Mouse (Mus musculus) midbrain, postnatal 0 days (tissue): ENCODE measurements around the gene Smyd4. TPM values are rescaled to one million over a fixed set of nuclear protein-coding genes. Genes with fewer than 3 reads are reported as not detected.

Experiments
- ATAC-seq: fragments of 200-750 bp; cut with Nextera tagmentation; 2 replicates; pipeline ENCODE4 v1.8.0; 2017; ENCODE audit warnings: moderate number of reproducible peaks, mild to moderate bottlenecking, moderate TSS enrichment, moderate library complexity; ENCODE audit not compliant: low FRiP score
- DNase-seq: peaks from one replicate; pipeline ENCODE4 v3.0.0-alpha.2; 2015; ENCODE audit warnings: low spot score
- H3K27ac ChIP-seq: fragments of 300-500 bp; sonication (generic); 2 replicates; pipeline ENCODE4 v1.5.1; 2014; ENCODE audit warnings: low read depth, mild to moderate bottlenecking, low read length, mixed read lengths
- H3K27me3 ChIP-seq: fragments of 300-500 bp; sonication (generic); 2 replicates; pipeline ENCODE4 v1.6.1; 2014; ENCODE audit warnings: low read length, control low read depth, mixed read lengths; ENCODE audit not compliant: insufficient read depth
- H3K36me3 ChIP-seq: fragments of 300-500 bp; sonication (generic); 2 replicates; pipeline ENCODE4 v1.6.1; 2014; ENCODE audit warnings: low read length, control low read depth, mixed read lengths; ENCODE audit not compliant: insufficient read depth
- H3K4me1 ChIP-seq: fragments of 300-500 bp; sonication (generic); 2 replicates; pipeline ENCODE4 v1.6.1; 2014; ENCODE audit warnings: mild to moderate bottlenecking, control low read depth, antibody characterized with exemption, low read length, mixed read lengths; ENCODE audit not compliant: insufficient read depth
- H3K4me2 ChIP-seq: fragments of 300-500 bp; sonication (generic); 2 replicates; pipeline ENCODE4 v1.6.1; 2014; ENCODE audit warnings: low read depth, mild to moderate bottlenecking, low read length, mixed read lengths; ENCODE audit not compliant: poor library complexity, severe bottlenecking
- H3K4me3 ChIP-seq: fragments of 300-500 bp; sonication (generic); 2 replicates; pipeline ENCODE4 v1.5.1; 2014; ENCODE audit warnings: low read depth, mild to moderate bottlenecking, low read length, moderate library complexity
- H3K9ac ChIP-seq: fragments of 300-500 bp; sonication (generic); replicated peaks from 2 replicates; pipeline ENCODE4 v1.6.1; 2014; ENCODE audit warnings: mild to moderate bottlenecking, low read length, moderate library complexity, mixed read lengths; ENCODE audit not compliant: poor library complexity, severe bottlenecking
- H3K9me3 ChIP-seq: fragments of 300-500 bp; sonication (generic); 2 replicates; pipeline ENCODE4 v1.6.1; 2016; ENCODE audit warnings: low read length, control low read depth
- CTCF ChIP-seq: IDR thresholded peaks from 2 replicates; pipeline ENCODE4 v1.5.1; 2016; ENCODE audit warnings: antibody characterized with exemption, mild to moderate bottlenecking
- WGBS: fragments of 180-500 bp; shearing (Covaris S2); extraction: QIAGEN DNeasy Blood & Tissue Kit; methylation state at CpG from one replicate; pipeline ENCODE4 v1.1.7; 2014; 5-methylcytosine and 5-hydroxymethylcytosine counted together
- microRNA-seq: library from miRNA; unstranded; fragments of <30 nt; microRNA quantifications from one replicate; pipeline ENCODE4, GENCODE M21; 2016; ENCODE audit warnings: borderline number of aligned reads
- polyA plus RNA-seq: library from polyadenylated mRNA; unstranded; fragments of >200 nt; fragmentation: Nextera tagmentation; extraction: Ambion mirVana; gene quantifications from 2 replicates; pipeline ENCODE4 v1.2.1, GENCODE M21; 2015
- total RNA-seq: library from RNA; depleted of rRNA; stranded (reverse); fragments of >200 nt; gene quantifications from 2 replicates; pipeline ENCODE4 v1.2.3, GENCODE M21; 2014; rRNA removed

Smyd4 gene
- total and polyA plus RNA-seq, 2 experiments from 2014 or later, result 16.7 to 16.8 TPM

DNA sequence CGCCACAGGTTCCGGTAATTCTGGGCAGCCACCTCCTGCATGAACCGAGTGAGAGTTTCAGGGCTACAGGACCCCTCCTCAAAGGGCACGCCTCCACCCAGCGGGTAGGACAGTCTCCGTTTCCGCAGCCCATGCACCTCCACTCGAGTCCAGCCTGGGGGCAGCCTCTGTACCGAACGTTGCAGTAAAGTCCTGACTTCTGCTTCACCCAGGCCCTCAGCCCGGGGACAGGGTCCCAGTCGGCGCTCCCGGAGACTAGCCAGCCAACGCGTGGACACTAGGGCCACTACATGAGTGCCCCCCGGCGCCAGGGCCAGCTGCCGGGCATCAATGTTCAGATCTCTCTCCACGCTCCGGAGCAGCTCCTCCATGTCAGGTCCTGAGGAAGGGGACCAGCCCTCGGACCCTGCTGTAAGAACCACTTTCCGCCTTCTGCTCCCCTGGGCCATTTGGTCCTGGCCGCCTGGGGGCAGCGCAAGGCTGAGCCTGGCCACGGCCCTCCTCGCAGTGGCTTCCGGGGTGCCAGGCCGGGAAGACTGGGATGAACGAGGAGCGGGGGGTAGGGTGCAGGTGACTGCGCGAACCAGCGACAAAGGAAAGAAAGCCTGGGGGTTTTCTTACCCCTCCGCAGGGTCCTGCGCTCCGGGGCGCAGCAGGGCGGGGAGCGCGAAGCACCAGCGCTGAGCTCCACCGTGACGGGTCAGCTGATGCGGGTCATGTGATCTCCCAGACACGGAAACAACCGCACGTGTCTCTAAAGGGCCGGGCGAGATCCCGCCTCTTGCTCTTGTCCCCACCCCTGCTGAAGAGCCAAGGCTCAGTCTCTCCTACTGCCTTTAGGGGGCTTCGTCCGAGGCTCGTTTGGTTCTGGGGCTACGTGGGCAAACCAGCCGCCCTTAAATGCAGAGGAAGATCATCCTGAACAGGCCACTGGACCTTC is 106.0 kb downstream of the Smyd4 start, which contains the start of gene Wdr81:
Wdr81 (minus strand) TSS at position 727 of the 940 bp plus-strand sequence.
- Histone ChIP-seq H3K4me3 (peak within 1 kb of the TSS; percentile 73), H3K27ac (peak within 1 kb of the TSS; percentile 34), H3K4me2 (peak within 1 kb of the TSS; percentile 100), H3K9ac (peak within 1 kb of the TSS; percentile 75), H3K27me3 (no peaks in the 10 kb centered on the region), H3K9me3 (no peaks in the 10 kb centered on the region), H3K36me3 (peaks cover 4% of the 10 kb centered on the region), H3K4me1 (peaks cover 13% of the 10 kb centered on the region; the same call in 1 of the 2 replicates)
- ATAC-seq, result peak; percentile 91
- DNase-seq, result peak; percentile 94
- TF ChIP-seq CTCF, result peak; percentile 51
- 3% methylated on average over 54 of the region's 56 CpGs for whole genome bisulfite sequencing

Small RNA genes lying within 50 kb of the gene (microRNA-seq; reads per million reads assigned to microRNA genes)
- gene Gm47300, result not detected

Other genes with a start within 250 kb of the Smyd4 start
- 7.1 and 8.0 TPM in 2 replicates for gene Hic1, start 178.9 kb upstream of the Smyd4 start, total RNA-seq
- gene Hic1, start 178.9 kb upstream of the Smyd4 start, polyA plus RNA-seq, result 1.4 and 1.5 TPM in 2 replicates
- 14.2 and 26.0 TPM in 2 replicates for gene Ovca2, start 169.6 kb upstream of the Smyd4 start, total RNA-seq
- 10.4 and 12.7 TPM in 2 replicates for gene Ovca2, start 169.6 kb upstream of the Smyd4 start, polyA plus RNA-seq
- gene Dph1, start 157.2 kb upstream of the Smyd4 start, total RNA-seq, result 17.4 and 19.9 TPM in 2 replicates
- 10.8 and 12.1 TPM in 2 replicates for gene Dph1, start 157.2 kb upstream of the Smyd4 start, polyA plus RNA-seq
- gene Rtn4rl1, start 154.7 kb upstream of the Smyd4 start, total RNA-seq, result 15.4 and 18.5 TPM in 2 replicates
- 16.2 and 17.5 TPM in 2 replicates for gene Rtn4rl1, start 154.7 kb upstream of the Smyd4 start, polyA plus RNA-seq
- 35.9 and 47.6 TPM in 2 replicates for gene Rpa1, start 109 bp upstream of the Smyd4 start, total RNA-seq
- gene Rpa1, start 109 bp upstream of the Smyd4 start, polyA plus RNA-seq, result 43.8 TPM in 2 replicates
- 50.6 and 92.0 TPM in 2 replicates for gene Serpinf1, start 74.3 kb downstream of the Smyd4 start, total RNA-seq
- 34.3 and 44.6 TPM in 2 replicates for gene Serpinf1, start 74.3 kb downstream of the Smyd4 start, polyA plus RNA-seq
- gene Serpinf2, start 91.2 kb downstream of the Smyd4 start, total RNA-seq, result not detected in 2 replicates
- gene Serpinf2, start 91.2 kb downstream of the Smyd4 start, polyA plus RNA-seq, result 0.11 TPM in 1 of 2 replicates, not detected in the other
- 17.4 and 29.7 TPM in 2 replicates for gene Wdr81, start 106.3 kb downstream of the Smyd4 start, total RNA-seq
- gene Wdr81, start 106.3 kb downstream of the Smyd4 start, polyA plus RNA-seq, result 4.5 and 4.8 TPM in 2 replicates
- 0.66 and 0.76 TPM in 2 replicates for gene Tlcd2, start 113.3 kb downstream of the Smyd4 start, total RNA-seq
- 1.6 and 1.9 TPM in 2 replicates for gene Tlcd2, start 113.3 kb downstream of the Smyd4 start, polyA plus RNA-seq
- gene Prpf8, start 138.4 kb downstream of the Smyd4 start, total RNA-seq, result 121 and 129 TPM in 2 replicates
- 25.7 and 27.6 TPM in 2 replicates for gene Prpf8, start 138.4 kb downstream of the Smyd4 start, polyA plus RNA-seq
- 5.7 and 7.0 TPM in 2 replicates for gene Rilp, start 161.7 kb downstream of the Smyd4 start, total RNA-seq
- gene Rilp, start 161.7 kb downstream of the Smyd4 start, polyA plus RNA-seq, result 6.9 and 7.5 TPM in 2 replicates
- gene Scarf1, start 165.1 kb downstream of the Smyd4 start, total RNA-seq, result 3.6 and 3.8 TPM in 2 replicates
- gene Scarf1, start 165.1 kb downstream of the Smyd4 start, polyA plus RNA-seq, result 3.0 and 3.5 TPM in 2 replicates
- gene Slc43a2, start 183.3 kb downstream of the Smyd4 start, total RNA-seq, result 34.3 and 34.5 TPM in 2 replicates
- gene Slc43a2, start 183.3 kb downstream of the Smyd4 start, polyA plus RNA-seq, result 17.0 and 20.4 TPM in 2 replicates
- 105 and 108 TPM in 2 replicates for gene Pitpna, start 239.7 kb downstream of the Smyd4 start, total RNA-seq
- gene Pitpna, start 239.7 kb downstream of the Smyd4 start, polyA plus RNA-seq, result 91.7 and 106 TPM in 2 replicates